Mouse (Mus musculus) brain, embryonic 18.5 days (tissue): ENCODE measurements around the gene Pak4.

ENCODE experiments used
- DNase-seq: peaks from one replicate; pipeline ENCODE4 v3.0.0-alpha.2; 2012; ENCODE audit warnings: low read depth, low spot score

Pak4 gene

GRCm38 (mm10) chr7:28587644-28588043, 10.3 kb downstream of the Pak4 start:
- no peak for DNase-seq

- DNase-seq = no peak
Observed at GRCm38 (mm10) chr7:28586663-28587411, 11.1 kb downstream of the Pak4 start.

DNA sequence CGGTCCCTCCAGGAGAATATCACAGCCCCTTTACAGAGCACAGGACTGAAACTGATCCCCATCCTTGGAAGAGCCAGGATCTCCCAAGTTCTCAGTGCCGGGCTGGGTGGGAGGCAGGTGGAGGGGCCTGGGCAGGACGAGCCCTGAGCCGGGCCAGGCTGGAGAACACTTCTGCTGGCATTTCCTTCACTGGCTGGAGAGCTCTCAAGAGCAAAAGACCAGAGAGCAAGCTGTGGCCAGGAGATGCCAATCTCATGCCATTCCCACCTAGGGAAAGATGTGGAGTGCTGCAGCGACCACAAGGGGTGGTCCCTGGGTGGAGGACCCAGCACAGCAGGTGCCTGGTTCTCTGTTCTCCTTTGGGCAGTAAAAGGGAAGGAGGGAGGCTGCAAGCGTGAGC, 13.0 kb downstream of the Pak4 start:
- no peak for DNase-seq

GRCm38 (mm10) chr7:28584468-28584867, 13.5 kb downstream of the Pak4 start:
- no peak for DNase-seq

DNA sequence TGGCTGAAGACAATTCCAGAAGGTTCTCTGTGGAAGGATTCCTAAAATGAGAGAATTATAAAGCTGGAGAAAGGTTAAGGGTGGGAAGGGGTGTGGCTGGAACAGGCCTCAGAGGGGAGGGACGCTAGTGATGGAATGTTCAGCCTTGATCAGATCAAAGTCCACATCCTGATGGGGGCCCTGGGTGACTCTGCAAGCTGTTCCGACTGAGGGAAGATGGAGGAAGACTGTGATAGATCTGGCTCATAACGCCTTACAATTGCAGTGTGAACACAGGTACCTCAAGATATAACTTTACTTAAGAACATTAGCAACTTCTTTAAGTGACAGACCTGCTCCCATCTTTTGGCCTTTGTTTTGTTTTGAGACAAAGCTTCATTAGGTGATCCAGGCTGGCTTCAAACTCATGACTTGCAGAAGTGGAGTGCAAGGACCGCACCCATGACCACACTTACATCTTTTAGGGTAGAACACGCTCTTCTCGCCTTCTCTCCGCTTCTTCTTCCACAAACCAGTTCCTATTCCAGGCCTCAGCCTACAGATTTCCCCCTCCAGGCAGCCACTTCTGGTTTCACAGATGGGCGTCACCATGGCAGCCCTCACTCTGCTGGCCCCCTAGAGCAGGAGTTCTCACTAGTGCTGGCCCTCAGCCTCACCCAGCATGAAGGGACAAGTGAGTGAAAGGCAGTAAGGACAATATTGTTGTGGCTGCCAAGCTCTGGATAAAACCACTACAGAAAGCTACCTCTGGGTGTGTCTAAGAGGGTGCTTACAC, 14.2 kb downstream of the Pak4 start:
- DNase-seq = no peak

DNA sequence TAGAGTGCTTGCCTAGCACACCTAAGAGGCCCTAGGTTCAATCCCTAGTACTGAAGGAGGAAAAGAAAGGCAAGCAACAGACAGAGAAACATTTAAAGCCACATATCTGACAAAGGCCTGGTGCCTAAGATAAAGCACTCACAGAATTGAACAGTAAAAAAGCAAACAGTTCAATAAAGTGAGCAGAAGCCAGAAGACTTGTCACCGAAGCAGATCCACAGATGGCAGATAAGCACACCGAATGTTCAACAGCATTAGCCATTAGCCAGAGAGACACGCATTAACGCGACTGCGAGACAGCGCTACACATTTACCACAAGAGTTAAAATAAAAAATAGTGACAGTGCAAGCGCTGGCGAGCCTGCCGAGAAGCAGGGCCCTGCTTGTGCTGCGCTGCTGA, 15.1 kb downstream of the Pak4 start:
- DNase-seq = no peak

DNA sequence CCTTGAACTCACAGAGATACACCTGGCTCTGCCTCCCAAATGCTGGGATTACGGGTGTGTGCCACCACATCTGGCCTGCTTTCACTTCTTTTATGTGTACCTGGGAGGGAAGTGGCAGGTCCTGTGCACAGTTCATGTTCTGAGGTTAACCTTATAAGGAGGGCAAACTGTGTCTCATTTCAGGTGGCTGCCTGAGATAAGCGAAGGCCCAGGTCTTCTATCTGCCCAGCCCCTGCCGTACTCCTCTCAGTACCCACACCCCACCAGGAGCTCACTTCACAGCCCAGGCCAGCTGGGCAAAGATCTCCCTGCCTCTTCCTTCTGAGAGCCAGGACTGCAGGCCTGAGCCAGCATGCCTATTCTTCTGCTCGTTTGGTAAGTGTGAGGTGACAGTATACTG, 16.3 kb downstream of the Pak4 start:
- DNase-seq = no peak

GRCm38 (mm10) chr7:28579826-28580225, 18.2 kb downstream of the Pak4 start:
- no peak for DNase-seq

GRCm38 (mm10) chr7:28578543-28579053, 19.4 kb downstream of the Pak4 start:
- DNase-seq = no peak

DNA sequence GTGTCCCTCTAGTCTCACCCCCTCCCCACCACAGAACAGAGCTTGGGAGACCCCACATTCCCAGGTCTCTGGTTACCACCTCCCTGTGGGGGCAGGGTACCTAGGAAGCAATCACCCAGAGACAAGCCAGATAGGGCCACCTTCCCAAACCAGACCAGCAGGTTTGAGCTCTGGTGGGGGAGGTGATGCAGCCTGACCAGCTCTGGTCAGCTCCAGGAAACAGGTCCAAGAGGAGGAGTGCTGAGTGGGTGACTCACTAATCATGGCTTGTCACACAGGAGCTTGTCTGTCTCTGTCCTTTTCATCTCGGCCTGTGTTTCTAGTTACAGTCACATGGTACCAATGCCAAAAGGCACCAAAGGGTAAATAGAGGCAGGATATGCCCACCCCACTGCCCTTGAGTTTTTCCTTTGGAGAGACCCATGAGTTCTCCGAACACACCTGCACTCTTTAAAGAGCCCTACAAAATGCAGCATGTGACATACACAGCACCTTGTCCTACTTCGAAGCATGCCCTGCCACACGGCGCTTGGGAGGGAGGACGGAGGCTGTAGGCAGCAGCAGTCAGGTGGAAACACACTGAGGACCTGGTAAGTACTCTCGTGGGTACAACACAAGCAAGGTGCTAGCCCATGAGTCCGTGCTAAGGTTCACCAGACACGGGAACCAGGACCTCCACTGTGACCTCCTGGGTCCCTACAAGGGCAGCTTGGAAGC, 20.0 kb downstream of the Pak4 start:
- DNase-seq = no peak

- DNase-seq = no peak
Observed at GRCm38 (mm10) chr7:28576271-28576914, 21.6 kb downstream of the Pak4 start.

DNA sequence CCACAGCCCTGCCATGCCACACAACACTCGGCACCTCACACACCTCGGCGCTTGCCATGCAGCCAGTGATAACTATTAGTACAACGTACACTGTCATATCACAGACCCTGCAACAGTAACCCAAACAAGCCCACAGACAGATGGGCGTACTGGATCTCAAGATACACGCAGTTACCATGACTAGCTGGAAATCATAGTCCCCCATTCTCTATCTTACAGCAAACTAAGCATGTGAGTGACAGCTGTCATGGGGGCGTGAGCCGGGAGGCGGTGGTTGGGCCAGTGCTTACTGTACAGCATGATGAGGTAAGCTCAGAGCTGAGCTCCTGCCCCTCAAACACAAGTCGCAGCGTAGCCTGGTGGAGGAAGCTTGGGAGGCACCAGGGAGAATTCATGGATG, 22.4 kb downstream of the Pak4 start:
- DNase-seq = no peak

DNA sequence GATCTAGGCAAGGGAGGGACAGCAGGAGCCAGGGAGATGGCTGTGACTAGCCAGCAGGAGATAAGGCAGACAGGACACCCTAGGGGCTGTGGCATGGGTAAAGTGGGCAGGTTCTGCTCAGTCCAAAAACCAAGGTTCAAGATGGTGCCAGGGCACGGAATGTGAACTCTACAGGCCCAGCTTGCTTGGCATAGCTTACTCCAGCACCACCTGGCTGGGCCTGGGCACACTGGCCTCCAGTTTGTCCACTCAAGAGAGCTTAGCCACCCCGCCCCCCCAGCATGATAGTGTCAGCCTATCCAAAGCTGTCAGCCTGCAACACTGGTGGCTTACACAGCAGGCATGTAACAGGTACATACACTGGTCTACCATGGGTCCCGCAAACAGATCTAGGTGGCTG, 24.7 kb downstream of the Pak4 start:
- no peak for DNase-seq

- no peak for DNase-seq
Observed at GRCm38 (mm10) chr7:28572689-28573088, 25.3 kb downstream of the Pak4 start.

DNA sequence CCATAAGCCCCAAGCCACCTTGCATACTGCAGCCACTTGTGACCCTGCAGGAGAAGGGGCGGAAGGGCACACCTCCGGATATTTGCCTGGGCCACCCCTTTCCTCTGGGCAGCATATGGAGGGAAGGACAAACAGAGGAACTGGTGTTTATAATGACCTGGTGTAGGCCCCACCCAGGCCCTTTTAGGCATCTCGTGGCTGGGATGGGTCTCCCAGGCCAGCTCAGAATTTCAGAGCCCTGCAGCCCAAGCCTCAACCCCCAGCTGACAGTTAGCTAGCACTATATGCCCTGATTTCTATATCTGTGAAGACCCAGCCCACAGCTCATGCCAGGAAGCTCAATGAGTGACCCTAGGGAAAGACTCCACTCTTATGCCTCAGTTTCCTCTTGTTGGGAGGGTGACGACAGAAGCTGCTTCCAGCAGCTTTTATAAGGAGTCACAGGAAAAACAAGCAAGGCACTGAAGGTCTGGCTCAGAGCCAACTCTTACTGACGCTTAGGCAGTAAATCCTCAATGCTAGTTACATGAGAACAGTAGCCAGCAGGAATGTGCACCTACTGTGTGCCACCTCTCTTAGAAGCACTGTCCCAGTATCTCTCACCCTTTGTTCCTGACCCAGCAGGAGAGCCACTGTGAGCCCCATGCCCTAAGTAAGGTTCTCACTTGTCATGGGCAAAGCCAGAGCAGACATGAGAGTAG, 26.9 kb downstream of the Pak4 start:
- no peak for DNase-seq

DNA sequence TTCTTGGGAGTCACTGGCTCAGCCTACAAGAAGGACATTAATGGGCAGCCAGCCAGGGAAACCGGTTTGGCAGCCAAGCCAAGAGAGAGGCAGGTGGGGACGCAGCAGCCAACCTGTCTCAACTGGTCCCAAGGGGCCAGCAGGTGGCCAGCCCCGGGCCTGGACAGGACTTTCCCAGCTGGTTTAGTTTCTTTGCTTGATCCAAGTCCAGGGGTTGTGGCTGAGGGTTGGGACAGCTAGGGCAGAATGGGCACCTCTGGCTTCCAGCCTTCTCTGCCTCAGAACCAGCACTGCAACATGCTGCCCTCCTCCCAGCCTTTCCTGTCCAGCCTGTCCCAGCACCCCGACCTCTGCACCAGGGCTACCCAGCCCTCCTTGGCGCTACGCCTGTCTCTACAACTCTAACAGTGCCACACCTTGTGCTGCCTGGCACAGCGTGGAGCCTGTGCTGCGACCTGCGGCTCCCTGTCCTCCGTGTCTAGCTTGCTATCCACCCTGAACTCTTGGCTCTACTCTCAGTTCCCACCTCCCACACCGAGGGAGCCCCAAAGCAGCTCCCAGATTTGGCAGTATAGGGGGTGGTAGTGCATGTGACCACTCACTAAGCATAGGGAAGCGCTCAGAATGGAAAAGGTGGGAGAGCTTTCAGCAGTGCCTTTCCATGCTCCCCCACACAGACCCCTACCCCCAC, 27.5 kb downstream of the Pak4 start:
- DNase-seq = no peak

DNA sequence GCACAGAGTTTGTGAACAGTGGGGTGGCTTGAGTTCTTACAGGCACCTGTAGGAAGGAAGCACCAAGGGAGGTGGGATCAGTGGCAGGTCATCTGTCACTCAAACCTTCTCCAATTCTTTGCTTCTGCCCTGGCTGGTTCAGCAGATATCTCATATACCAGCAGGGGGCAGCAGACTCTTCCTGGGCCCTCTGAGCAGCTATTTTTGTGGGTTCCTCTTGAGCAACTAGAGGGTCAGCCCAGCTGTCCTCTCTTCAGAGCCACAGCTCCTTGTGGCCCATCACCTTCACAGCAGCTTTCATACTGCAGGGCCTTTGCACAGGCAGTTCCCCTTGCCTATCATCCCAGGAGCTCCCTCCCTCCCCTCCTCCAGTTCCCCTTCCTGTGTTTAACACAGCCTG, 29.7 kb downstream of the Pak4 start:
- no peak for DNase-seq

DNA sequence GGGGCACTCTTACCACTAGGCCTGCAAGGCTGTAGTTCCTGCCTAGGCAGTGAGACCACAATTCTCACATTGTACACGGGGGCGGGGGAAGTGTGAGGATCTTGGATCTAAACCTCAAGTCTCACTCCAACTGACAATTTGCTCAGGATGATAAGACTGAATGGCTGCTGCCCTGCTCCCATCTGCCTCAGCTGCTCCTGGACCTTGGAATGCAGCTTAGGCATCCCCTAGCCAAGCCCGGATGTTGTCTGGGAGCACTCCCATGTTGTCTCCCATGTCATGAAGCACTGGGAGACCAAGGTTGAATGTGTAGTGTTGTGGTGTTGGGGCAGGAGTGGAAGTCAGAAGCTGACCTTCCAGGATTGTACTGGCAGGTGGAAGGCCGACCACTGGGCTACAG, 30.4 kb downstream of the Pak4 start:
- no peak for DNase-seq

GRCm38 (mm10) chr7:28565407-28565806, 32.6 kb downstream of the Pak4 start:
- DNase-seq = no peak

GRCm38 (mm10) chr7:28562951-28563350, 35.0 kb downstream of the Pak4 start:
- DNase-seq = no peak

DNA sequence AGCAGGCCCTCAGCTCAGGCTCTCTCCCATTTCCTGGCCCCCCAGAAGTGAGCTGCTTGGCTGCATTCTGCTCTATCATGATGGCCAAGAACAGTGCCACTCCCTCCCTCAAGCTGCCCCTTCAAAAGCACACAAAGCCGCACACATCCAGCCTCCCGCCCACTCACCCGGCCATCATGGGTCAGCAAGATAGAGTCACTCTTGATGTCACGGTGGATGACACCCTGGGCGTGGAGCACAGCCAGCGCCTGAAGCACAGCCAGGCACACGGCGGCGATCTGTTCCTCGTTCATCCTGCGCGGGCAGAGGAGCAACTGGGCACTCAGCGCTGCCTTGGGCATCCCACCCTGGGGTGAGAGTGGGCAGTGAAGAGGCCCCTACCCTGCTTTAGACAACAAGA, 35.6 kb downstream of the Pak4 start:
- DNase-seq = no peak
